Mouse (Mus musculus) left cerebral cortex, adult 8-10 months (tissue): Measurements from ENCODE around the gene Mrpl53. TPM values are rescaled to one million over a fixed set of nuclear protein-coding genes. Genes with fewer than 3 reads are reported as not detected.

Experiments used
- DNase-seq, 2 experiments: peaks; one replicate each; pipeline ENCODE4 v3.0.0; 2022; ENCODE audit warnings: low spot score in 2 of 2
- total RNA-seq, 4 experiments: library from RNA; stranded (reverse); gene quantifications; 2 replicates each; pipeline ENCODE4 v1.2.4; 2022

Gene Mrpl53
- total RNA-seq, 4 experiments from 2014 or later: 51.1 to 63.3 (median 54.2) TPM

DNA sequence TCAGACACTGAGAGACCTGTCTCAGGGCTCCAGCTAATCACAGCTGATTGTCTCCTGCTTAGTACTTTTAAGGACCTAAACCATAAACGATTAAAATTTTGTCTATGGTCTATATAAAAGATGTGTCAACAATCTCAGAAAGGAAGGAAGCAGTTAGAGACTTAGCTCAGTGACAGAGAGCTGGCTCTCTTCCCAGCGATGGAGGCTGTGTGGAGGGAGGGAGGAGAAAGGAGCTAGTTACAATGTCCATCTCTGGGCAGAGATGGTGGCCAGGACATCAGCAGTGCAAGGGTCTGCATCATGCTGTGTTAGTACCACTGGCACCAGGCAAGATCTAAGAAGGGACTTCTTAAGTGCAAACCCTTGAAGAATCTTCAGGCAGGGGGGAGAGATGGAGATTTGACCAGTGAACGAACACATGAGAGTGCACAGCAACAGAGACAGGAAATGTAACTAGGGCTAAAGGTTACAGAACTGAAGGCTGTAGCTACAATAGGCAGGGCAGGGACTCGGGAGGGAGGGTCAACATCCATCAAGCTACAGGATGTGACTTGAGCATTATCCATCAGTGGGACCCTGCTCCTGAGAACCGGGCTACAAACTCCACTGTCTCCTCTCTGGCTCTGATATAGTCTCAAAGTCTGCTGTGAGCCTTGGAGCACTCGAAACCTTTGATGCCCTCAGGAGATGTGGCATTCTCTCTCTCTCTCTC, 16.3 kb upstream of the Mrpl53 start:
- DNase-seq: no peak

DNA sequence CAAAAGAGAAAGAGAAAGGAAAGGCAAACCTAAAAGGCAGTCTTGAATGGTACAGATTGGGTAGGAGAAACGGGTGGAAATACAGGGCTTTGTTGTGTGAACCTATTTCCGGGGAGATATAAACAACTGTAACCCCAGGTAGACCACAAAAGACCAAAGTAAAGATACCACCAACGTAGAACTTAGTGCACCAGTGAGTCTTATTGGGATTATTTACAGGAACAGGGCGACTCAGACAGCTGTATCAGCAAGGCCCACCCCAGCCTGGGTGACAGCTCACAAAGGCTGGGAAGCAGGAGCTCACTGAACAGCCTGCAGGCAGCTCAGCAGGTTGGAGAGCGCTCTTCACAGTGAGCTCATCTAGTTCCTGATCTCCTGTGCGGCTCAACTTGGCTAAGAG, 12.9 kb upstream of the Mrpl53 start:
- DNase-seq: no peak

DNA sequence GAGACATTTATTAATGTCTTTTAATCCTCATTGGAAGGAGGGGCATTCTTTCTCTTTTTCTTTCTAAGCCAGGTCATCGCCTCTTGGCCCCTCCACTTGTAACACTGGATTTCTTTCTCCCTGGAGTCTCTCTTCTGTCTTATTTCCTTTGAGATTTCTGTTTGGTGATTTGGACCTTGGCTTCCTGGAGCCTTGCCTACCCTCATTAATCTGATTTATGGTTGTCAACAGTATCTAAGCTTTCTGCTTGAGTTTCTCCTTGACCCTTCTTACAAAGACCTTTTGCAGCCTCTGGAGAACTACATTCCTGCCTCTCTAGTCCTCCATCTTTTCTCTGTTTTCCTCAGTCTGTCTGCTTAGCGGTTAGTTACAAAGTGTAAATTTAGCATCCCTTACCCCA, 10.4 kb upstream of the Mrpl53 start:
- DNase-seq: no peak

DNA sequence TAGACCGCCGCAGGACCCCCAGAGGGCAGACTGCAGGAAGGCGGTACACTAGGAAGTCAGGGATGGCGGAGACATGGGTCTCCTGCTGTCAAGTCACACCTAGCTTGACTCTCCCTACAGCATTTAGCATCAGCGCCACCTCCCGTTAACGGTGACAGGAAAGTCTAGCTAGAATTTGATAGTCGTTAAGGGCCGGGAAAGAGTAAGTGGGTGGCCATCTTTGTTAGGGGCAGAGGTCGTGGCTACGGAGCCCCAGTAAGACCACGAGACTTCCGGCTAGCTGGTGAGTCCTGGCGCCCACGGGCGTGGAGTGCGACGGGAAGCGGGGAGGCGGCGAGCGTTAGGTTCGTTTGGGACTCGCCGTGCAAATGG, 7.5 kb upstream of the Mrpl53 start, which contains the start of the genes Ccdc142 and Gm42688:
Gene Ccdc142 (plus strand): TSS at position 286 of the 372 bp plus-strand sequence.
Gene Gm42688 (plus strand): TSS at position 302 of the 372 bp plus-strand sequence.
- DNase-seq: peak; percentile 80 to 91

DNA sequence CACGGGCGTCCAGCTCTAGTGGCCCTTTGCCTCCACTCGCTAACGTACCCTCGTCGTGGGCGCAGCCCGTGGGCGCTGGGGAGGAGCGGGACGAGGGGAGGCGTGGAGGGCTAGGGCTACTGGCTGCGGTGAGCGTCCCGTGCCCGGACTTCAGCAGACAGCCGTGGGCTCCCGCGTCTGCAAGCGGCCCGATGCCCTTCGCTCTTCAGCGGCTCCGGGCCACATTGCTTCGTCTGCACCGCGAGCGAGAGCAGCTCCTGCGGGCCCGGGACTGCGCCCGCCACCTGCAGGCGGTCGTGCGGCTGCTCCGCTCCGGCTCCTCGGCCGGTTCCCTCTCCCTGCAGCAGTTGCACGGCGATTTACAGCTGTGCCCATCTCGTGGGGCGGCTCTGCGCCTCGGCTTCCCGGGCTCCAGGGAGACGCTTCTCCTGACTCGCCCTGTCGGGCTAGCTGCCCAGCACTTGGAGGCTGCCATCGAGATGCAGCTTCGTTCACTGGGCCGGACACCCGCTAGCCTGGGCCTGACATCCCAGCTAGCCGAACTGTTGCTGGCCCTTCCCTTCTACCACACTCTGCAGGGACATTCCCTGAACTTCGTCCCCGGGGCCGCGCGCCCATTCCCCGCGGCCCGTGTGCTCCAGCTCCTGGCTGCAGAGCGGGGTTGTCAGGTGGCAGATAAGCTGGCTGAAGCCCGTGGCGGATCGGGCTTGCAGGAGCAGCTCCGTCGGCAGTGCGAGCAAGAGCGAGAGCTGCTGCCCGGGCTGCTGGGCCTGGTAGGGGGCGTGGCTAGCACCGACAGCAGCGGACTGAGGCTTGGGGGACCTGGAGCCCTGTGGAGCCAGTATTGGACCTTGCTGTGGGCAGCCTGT, 6.9 kb upstream of the Mrpl53 start:
- DNase-seq: peak in 1 of 2 experiments; percentile 48

DNA sequence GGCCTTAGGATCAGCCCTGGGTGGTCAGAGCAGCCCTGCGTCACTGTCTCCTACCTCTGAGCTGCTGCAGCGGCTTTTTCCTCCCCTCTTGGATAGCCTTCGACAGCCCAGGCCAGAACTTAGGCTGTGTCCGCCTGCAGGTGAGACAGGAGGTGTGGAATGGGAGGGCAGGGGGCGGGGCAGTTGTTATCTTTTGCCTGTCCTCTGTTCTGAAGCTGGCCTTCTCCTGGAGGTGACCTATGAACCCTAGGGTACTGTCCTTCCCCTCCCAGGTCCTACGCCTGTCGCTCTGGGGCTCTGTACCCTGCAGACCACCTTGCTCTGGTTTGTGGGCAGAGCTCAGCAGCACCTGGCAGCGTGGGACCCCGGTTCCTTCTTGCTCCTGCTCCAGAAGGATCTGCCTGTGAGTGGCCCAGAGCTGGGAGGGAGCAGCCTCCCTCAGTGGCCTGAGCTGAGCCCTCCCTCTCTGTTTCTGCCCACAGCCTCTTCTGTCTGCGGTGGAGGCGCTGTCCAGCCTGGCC, 5.7 kb upstream of the Mrpl53 start:
- DNase-seq: peak in 1 of 2 experiments; percentile 28

DNA sequence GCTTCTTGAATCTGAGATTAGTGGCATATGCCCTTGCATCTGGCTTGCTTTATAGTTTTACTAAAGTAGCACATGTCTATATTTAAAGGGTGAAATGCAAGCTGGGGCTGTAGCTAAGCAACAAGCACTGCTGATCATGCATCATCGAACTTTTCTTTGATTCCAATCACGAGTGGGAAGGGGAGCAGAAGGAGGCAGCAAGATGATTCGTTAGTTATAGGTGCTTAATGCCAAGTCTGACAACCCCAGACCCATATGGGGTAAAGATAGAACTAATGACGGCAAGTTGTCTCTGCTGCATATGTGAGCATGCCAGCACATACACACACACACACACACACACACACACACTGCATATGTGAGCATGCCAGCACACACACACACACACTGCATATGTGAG, 4.7 kb upstream of the Mrpl53 start:
- peak in 1 of 2 experiments; percentile 50 for DNase-seq

DNA sequence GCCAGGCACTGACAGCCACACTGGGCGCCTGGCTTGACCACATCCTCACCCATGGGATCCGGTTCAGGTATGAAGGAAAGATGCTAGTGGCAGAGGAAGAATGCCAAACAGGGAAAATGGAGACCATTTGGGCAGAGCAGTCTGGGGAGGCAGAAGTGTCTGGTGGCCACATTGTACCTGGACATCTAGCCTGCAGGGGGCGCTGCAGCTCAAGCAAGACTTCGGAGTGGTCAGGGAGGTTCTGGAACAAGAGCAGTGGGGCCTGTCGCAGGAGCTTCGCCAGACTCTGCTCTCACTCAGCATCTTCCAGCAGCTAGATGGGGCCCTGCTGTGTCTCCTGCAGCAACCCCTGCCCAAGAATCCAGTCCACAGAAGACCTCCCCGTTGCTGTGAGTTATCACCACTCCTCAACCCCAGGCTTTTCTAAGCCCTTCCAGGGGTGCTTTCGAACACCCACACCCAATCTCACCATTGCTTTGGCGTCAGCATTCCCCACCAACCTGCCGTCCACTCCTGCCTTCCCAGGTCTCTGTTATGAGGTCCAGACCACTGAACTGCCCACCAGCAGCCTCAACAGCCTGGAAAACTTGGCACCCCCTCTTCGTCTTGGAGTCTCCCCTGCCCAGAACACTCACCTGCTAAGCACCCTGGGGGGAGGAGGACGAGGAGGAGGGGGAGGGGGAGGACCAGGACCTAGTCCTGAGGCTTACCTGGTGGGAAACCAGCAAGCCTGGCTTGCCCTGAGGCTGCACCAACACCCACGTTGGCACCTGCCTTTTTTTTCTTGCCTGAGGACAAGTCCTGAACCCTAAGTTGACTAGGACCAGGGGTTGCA, 1.1 kb upstream of the Mrpl53 start:
- peak in 1 of 2 experiments; percentile 54 for DNase-seq

DNA sequence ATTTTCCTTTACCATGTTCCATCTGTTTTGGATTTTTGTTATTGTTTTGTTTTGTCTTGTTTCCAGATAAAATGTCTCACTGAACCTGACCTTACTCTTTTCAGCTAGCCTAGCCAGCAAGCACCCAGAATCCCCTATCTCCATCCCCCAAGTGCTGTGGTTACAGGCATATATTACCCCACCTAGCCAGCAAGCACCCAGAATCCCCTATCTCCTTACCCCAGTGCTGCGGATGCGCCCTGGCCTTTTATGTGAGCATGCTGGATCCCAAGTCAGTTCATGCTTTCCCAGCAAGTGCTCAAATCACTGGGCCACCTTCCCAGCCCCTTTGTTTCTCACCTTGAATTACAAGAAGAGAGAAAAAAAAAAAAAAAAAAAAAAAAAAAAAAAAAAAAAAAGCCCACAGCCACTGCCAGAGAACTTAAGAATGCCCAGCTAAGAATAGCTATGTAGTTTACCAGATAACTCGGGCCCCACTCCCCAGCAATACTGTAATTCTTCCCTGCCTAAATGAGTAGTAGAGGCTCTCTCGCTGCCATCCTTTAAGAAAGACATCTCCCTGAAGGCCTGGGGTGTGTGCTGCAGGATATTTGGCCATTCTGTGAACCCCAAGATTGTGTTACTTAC, 2.8 kb downstream of the Mrpl53 start:
- no peak for DNase-seq

DNA sequence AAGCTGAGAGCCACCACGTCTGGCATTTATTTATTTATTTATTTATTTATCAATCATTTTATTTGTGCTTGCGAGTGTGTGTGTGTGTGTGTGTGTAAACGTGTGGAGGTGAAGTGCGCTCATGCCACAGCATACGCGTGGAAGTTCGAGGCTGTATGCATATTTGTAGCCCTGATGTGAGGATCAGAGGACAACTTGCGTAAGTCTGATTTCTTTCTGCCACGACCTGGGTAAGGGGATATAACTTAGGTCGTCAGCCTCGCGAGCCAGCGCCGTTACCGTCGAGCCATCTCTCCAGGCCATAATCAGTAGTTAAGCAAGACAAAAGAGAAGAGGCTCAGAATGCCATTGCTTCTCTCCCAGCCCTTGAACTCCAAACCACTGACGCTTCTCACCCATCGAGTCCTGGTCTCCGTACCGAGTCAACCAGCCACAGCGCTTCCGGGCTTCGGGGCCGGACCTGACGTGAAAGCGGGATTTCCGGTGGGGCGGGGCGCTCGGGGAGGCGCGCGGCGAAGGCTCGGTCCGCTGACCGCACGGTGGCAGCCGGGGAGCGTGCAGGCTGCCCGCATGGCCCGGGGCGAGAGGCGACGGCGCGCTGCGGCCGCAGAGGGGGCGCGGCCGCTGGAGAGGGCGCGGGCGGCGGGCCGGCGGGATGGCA, 6.3 kb downstream of the Mrpl53 start, which contains the start of gene Mogs:
Gene Mogs (plus strand): TSS at position 486 of the 661 bp plus-strand sequence.
- peak; percentile 82 to 88 for DNase-seq

DNA sequence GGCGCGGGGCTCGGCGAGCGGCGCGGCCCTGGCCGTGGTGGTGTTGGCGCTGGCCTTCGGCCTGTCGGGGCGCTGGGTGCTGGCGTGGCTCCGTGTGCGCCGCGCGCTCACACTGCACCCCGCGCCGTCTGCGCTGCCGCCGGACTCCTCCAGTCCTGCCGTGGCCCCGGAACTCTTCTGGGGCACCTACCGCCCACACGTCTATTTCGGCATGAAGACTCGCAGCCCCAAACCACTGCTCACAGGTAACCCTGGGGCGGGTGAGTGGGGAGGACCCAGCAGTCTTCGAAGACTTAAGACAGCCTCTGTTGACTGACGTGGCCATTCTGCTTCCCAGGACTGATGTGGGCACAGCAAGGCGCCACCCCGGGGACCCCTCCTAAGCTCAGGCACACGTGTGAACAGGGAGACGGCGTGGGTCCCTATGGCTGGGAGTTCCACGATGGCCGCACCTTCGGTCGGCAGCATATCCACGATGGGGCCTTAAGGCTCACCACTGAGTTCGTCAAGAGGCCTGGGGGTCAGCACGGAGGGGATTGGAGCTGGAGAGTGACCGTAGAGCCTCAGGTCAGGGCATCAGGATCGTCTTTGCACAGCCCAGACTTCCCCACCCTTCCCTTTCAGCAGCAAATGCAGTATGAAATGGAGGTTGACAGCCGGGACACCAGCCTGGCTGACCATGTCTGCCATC, 7.0 kb downstream of the Mrpl53 start:
- DNase-seq: peak in 1 of 2 experiments; percentile 29

DNA sequence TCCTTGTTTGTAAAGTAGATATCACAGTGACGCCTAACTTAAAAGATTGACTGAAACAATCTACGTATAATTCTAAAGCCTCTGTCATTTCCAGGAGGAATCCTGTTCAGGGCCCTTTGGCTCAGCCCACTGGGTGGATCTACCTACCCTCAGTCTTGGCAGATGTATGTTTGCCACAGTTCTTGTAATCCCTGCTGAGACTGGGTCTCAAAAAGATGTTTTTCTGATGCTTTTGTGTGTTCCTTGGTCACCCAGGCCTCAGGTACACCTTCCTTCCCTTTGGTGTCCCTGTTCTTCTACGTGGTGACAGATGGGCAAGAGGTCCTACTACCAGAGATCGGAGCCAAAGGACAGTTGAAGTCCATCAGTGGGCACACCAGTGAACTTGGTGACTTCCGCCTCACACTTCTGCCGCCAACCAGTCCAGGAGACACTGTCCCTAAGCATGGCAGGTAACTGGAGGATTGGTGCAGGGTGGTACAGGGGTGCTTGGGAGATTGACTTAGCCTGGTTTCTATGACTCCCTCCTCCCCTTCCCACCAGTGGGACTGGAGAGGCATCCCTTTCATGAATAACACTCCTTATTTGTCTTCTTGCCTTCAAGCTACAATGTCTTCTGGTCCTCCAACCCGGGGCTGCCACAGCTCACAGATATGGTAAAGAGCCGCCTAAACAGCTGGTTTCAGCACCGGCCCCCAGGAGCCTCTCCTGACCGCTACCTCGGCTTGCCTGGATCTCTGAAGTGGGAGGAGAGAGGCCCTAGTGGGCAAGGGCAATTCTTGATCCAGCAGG, 7.7 kb downstream of the Mrpl53 start:
- no peak for DNase-seq

DNA sequence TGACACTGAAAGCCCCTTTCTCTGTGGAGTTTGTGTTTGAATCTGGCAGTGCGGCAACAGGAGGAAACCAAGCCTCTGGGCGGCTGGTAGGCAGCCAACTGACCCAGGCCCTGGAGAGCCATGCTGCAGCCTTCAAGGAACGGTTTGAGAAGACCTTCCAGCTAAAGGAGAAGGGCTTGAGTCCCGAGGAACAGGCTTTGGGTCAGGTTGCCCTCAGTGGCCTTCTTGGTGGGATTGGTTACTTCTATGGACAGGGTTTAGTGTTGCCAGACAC, 8.3 kb downstream of the Mrpl53 start:
- no peak for DNase-seq

DNA sequence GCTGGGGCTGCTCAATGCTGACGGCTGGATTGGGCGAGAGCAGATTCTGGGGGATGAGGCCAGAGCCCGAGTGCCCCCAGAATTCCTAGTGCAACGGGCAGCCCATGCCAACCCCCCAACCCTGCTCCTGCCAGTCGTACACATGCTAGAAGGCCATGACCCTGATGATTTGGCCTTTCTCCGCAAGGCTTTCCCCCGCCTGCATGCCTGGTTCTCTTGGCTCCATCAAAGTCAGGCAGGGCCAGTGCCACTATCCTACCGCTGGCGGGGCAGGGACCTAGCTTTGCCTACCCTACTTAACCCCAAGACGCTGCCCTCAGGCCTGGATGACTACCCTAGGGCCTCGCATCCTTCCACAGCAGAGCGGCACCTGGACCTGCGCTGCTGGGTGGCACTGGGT, 8.8 kb downstream of the Mrpl53 start:
- DNase-seq: no peak

DNA sequence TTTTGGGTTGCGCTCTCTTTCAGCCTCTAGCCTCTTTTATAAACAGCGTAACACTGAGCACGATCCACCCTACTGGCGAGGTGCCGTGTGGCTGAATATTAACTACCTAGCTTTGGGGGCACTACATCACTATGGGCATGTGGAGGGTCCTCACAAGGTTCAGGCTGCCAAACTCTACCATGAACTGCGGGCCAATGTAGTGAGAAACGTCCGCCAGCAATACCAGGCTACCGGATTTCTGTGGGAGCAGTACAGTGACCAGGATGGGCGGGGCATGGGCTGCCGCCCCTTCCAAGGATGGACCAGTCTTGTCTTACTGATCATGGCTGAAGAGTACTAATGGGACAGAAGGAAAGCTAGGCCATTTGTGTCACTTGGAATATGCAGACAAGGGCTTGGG, 9.5 kb downstream of the Mrpl53 start:
- DNase-seq: no peak

DNA sequence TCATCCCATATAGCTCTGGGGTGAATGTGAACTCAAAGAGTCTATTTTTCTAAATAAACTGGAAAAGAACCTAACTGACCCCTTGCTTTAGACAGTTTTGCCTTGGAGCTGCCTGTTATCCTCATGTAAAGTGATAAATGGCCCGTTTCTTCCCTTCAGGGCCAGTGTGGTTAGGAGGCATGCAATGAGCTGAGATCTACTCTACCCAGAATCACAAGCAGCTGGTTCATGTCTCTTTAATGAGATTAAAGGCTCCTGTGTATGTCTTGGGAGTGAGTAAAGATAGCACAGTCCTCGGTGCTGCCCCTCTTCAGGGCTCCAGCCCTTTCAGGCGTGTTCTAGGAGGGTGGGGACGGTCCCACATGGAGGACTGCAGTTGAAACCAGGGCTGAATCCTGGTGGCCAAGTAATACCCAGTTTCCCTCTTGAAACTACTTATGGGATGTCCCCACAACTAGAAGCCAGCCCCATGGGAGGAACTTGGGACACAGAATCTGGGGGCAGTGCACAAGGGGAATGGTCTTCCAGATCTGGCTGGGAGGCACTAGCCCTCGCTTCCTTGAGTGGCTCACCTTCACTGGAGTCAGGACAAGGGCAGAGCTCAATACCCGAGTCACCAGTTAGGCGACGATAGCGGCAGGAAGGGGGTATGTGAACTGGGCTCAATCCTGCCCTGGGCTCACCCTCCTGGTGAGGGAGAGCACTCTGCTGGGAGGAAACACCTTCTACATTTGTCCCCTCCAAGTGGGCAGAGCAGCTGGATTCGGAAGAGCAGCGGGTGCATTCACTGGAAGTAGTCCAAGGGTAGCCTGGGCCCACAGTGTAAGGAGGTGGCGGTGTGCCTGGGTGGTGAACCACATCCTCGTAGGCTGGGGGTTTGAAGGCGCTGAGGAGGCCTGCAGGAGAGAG, 10.2 kb downstream of the Mrpl53 start:
- DNase-seq: no peak

DNA sequence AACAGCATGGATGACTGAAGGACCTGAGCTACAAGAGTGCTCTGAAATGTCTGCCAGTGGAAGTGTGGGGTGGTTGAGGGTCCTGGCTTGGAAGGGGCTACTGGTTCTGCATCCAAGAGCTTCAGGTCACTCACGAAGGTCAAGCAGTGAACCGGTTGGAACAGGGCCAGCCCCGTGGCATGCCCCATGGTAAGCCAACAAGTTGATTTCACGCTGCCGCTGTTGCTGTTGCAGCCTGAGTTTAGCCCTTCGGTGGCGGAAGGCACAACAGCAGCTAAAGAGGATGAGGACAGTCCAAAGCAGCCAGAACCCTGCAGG, 10.9 kb downstream of the Mrpl53 start:
- DNase-seq: peak in 1 of 2 experiments; percentile 45
